Mouse (Mus musculus) kidney, postnatal 0 days (tissue): Measurements from ENCODE around the gene Smurf1. TPM values are rescaled to one million over a fixed set of nuclear protein-coding genes. Genes with fewer than 3 reads are reported as not detected.

Source experiments
- ATAC-seq: fragments of 200-750 bp; cut with Nextera tagmentation; replicated peaks from 2 replicates; pipeline ENCODE4 v1.8.0; 2017; ENCODE audit warnings: low read depth, moderate number of reproducible peaks, moderate TSS enrichment, moderate library complexity; ENCODE audit not compliant: low FRiP score
- DNase-seq: peaks from one replicate; pipeline ENCODE4 v3.0.0-alpha.2; 2016; ENCODE audit warnings: low spot score
- H3K27ac ChIP-seq: fragments of 300-500 bp; sonication (generic); 2 replicates; pipeline ENCODE4 v1.5.1; 2014; ENCODE audit warnings: mild to moderate bottlenecking
- H3K27me3 ChIP-seq: fragments of 300-500 bp; sonication (generic); 2 replicates; pipeline ENCODE4 v1.6.1; 2014; ENCODE audit warnings: low read length, mixed read lengths; ENCODE audit not compliant: insufficient read depth
- H3K36me3 ChIP-seq: fragments of 300-500 bp; sonication (generic); 2 replicates; pipeline ENCODE4 v1.6.1; 2014; ENCODE audit warnings: low read length, mixed read lengths; ENCODE audit not compliant: insufficient read depth
- H3K4me1 ChIP-seq: fragments of 300-500 bp; sonication (generic); replicated peaks from 2 replicates; pipeline ENCODE4 v1.6.1; 2014; ENCODE audit warnings: antibody characterized with exemption, low read length, mixed read lengths; ENCODE audit not compliant: insufficient read depth
- H3K4me2 ChIP-seq: fragments of 300-500 bp; sonication (generic); 2 replicates; pipeline ENCODE4 v1.6.1; 2014; ENCODE audit warnings: mild to moderate bottlenecking, low read length, moderate library complexity, mixed read lengths
- H3K4me3 ChIP-seq: fragments of 300-500 bp; sonication (generic); replicated peaks from 2 replicates; pipeline ENCODE4 v1.5.1; 2014; ENCODE audit warnings: low read depth, low read length
- H3K9ac ChIP-seq: fragments of 300-500 bp; sonication (generic); 2 replicates; pipeline ENCODE4 v1.6.1; 2014; ENCODE audit warnings: low read depth, low read length
- H3K9me3 ChIP-seq: fragments of 300-500 bp; sonication (generic); replicated peaks from 2 replicates; pipeline ENCODE4 v1.6.1; 2016; ENCODE audit warnings: low read length, inconsistent platforms, mixed read lengths
- CTCF ChIP-seq: IDR thresholded peaks from 2 replicates; pipeline ENCODE4 v1.5.1; 2016; ENCODE audit warnings: antibody characterized with exemption, low read depth, mild to moderate bottlenecking, moderate library complexity
- WGBS: fragments of 180-500 bp; shearing (Covaris S2); extraction: QIAGEN DNeasy Blood & Tissue Kit; methylation state at CpG from one replicate; pipeline ENCODE4 v1.1.7; 2014; 5-methylcytosine and 5-hydroxymethylcytosine counted together
- polyA plus RNA-seq: library from polyadenylated mRNA; unstranded; fragments of >200 nt; fragmentation: Nextera tagmentation; extraction: Ambion mirVana; gene quantifications from 2 replicates; pipeline ENCODE4 v1.2.1, GENCODE M21; 2015

Gene Smurf1
- polyA plus RNA-seq, 1 experiment from 2014 or later: 13.4 TPM

DNA sequence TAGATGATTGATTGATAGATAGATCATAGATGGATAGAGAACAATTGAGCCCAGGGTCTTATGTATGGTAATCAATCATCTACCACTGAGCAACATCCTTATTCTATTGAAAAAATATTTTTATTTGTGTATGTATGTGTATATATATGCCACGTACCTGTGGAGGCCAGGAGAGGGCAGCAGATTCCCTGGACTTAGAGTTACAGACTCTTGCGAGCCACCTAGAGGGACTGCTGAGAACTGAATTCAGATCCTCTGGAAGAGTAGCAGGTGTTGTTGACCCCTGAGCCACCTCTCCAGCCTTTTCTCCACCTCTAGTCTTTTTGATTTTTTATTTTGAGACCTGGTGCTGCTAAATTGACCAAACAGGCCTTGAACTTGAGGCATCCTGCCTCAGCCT lies 32.8 kb upstream of the Smurf1 start:
- peak; percentile 67 for TF ChIP-seq CTCF
- ATAC-seq (no peak), DNase-seq (peak; percentile 47)
- Histone ChIP-seq H3K9ac (no peak overlapping the region), H3K4me3 (no peak overlapping the region), H3K27ac (no peak overlapping the region), H3K4me2 (no peak overlapping the region), H3K4me1 (no peaks in the 10 kb centered on the region), H3K9me3 (no peaks in the 10 kb centered on the region), H3K27me3 (no peaks in the 10 kb centered on the region), H3K36me3 (no peaks in the 10 kb centered on the region)
- WGBS: 46% methylated on average over 2 of the region's 2 CpGs

DNA sequence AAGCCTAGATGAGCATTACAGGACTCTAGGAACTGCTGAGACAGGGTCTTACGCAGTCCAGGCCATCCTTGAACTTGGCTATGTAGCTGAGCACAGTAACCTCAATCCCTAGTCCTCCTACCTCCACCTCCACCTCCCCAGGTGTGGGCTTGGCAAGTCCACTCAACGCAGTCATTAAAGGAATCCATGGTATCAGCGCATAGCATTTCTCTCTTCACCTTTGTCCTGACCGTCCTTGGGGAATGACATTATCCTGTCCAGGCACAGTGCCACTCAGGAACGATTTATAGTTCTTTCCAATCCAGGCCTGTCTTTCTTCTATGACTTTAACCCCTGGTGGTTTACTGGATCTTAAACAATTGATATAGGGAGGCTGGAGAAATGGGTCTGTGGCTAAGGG lies 24.8 kb upstream of the Smurf1 start:
- Histone ChIP-seq H3K36me3 (no peaks in the 10 kb centered on the region), H3K9me3 (no peaks in the 10 kb centered on the region), H3K4me1 (no peaks in the 10 kb centered on the region), H3K4me2 (no peak overlapping the region), H3K27ac (no peak overlapping the region), H3K27me3 (no peaks in the 10 kb centered on the region), H3K4me3 (no peak overlapping the region), H3K9ac (no peak overlapping the region)
- no peak for TF ChIP-seq CTCF
- no peak for DNase-seq
- ATAC-seq: no peak
- 78% methylated on average over 5 of the region's 5 CpGs for WGBS

DNA sequence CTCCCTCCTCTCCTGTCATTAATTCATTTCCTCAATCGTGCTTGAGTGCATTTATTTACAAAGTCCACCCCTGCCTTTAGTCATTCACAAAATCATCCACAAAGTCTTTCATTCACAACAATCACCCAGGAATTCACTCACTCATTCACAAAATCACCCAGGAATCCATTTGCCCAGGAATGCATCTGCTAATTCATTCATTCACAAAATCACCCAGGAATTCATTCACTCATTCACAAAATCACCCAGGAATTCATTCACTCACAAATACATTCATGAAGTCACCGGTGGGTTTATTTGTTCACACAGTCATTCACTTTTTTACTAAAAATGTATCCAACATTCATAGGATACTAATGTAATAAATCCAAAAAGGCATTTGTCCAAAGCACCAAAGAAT lies 24.4 kb upstream of the Smurf1 start:
- Histone ChIP-seq H3K27ac (no peak overlapping the region), H3K36me3 (no peaks in the 10 kb centered on the region), H3K4me1 (no peaks in the 10 kb centered on the region), H3K9me3 (no peaks in the 10 kb centered on the region), H3K4me2 (no peak overlapping the region), H3K4me3 (no peak overlapping the region), H3K27me3 (no peaks in the 10 kb centered on the region), H3K9ac (no peak overlapping the region)
- no peak for ATAC-seq
- DNase-seq: no peak
- no peak for TF ChIP-seq CTCF
- 59% methylated on average over 2 of the region's 2 CpGs for WGBS

DNA sequence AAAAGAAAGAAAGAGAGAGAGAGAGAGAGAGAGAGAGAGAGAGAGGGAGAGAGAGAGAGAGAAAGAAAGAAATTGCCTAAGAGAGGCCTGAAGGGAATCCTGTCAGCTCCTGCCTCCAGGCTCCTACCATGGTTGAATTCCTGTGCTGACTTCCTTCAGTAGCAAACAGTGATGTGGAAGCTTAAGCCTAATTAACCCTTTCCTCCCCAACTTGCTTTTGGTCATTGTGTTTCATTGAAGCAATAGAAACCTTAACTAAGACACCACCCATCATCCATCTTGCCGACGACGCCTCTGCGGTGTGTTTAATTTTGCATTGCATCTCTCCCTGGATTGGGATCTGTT lies 23.4 kb upstream of the Smurf1 start:
- no peaks in the 10 kb centered on the region for H3K4me1 ChIP-seq
- ATAC-seq: no peak
- H3K36me3 ChIP-seq: no peaks in the 10 kb centered on the region
- no peak overlapping the region for H3K4me2 ChIP-seq
- H3K4me3 ChIP-seq: no peak overlapping the region
- no peak overlapping the region for H3K27ac ChIP-seq
- no peak for DNase-seq
- H3K27me3 ChIP-seq: no peaks in the 10 kb centered on the region
- 88% methylated on average over 4 of the region's 4 CpGs for WGBS
- H3K9me3 ChIP-seq: no peaks in the 10 kb centered on the region
- no peak overlapping the region for H3K9ac ChIP-seq
- no peak for TF ChIP-seq CTCF

DNA sequence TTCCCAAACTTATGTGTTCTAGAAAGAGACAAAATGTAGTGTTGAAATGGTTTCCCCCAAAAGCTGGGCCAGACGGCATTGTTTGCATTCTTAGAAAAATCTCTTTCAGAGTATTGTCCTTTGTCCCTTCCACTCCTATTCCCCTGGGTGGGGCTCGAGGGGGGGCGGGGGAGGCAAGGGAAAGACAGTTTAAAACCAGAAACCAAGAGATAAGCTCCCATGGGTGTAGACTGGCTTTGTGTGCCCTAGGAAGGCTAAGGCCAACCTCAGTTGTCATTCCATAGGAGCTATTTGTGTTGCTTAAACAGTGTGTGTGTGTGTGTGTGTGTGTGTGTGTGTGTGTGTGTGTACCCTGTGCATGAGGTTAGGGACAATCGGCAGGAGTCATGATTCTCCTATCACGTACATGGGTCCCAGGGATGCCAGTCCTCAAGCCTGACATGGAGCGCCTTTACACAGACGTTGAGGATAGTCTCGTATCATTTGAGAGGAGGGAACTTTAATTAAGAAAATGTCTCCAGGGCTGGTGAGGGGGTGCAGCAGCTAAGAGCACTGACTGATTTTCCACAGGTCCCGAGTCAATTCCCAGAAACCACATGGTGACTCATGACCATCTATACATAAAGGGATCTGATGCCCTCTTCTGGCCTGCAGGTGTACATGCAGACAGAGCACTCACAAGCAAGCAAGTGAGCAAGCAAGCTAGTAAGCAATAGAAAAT lies 22.9 kb upstream of the Smurf1 start:
- ATAC-seq: peak; percentile 36; the same call in 1 of the 2 replicates
- WGBS: 45% methylated on average over 9 of the region's 9 CpGs
- TF ChIP-seq CTCF: peak; percentile 91

DNA sequence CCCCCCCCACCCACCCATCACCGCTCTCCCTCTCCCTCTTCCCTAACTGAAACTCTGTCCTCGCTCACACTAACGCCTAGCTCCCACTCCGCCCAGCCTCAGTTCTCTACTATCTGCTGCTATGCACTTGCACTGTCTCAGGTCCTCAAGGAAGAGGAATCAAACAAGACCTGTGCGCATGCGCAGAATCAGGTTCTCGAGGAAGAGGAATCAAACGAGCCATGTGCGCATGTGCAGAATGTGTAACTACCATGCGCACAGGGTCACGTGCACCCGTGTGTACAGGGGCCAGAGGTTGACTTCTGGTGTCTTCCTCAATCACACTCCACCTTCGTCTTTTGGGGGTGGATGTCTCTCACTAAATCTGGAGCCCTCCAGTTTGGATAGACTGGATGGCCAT lies 21.9 kb upstream of the Smurf1 start:
- Histone ChIP-seq H3K36me3 (no peaks in the 10 kb centered on the region), H3K4me2 (no peak overlapping the region), H3K9ac (no peak overlapping the region), H3K4me3 (no peak overlapping the region), H3K9me3 (no peaks in the 10 kb centered on the region), H3K4me1 (no peaks in the 10 kb centered on the region), H3K27ac (no peak overlapping the region), H3K27me3 (no peaks in the 10 kb centered on the region)
- DNase-seq: no peak
- no peak for TF ChIP-seq CTCF
- no peak for ATAC-seq
- WGBS: 86% methylated on average over 13 of the region's 13 CpGs

More for the DNA sequence above, 22.9 kb upstream of the Smurf1 start:
- Histone ChIP-seq H3K36me3 (no peaks in the 10 kb centered on the region), H3K9ac (no peak overlapping the region), H3K27ac (no peak overlapping the region), H3K4me2 (no peak overlapping the region), H3K27me3 (no peaks in the 10 kb centered on the region), H3K4me1 (no peaks in the 10 kb centered on the region), H3K4me3 (no peak overlapping the region), H3K9me3 (no peaks in the 10 kb centered on the region)
- DNase-seq: peak; percentile 88

DNA sequence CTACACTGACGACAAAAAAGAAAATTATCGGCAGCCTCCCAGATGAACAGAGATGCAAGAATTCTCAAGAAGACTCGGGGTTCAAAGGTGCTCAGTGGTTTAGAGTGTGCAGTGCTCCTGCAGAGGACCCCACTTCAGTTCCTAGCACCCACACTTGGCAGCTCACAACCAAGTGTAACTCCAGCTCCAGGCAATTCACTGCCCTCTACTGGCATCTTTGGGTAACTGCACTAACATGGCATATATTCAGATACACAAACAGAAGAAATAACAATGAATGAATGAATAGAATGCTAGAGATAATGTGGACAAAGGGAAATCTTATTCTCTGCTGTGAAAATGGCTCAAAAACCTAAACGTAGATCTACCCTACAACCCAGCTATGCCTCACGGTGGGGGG lies 19.2 kb upstream of the Smurf1 start:
- Histone ChIP-seq H3K4me1 (no peaks in the 10 kb centered on the region), H3K27ac (no peak overlapping the region), H3K9me3 (no peaks in the 10 kb centered on the region), H3K4me3 (no peak overlapping the region), H3K9ac (no peak overlapping the region), H3K27me3 (no peaks in the 10 kb centered on the region), H3K4me2 (no peak overlapping the region), H3K36me3 (no peaks in the 10 kb centered on the region)
- TF ChIP-seq CTCF: peak; percentile 45; the same call in 1 of the 2 replicates
- DNase-seq: no peak
- 97% methylated on average over 5 of the region's 5 CpGs for WGBS
- ATAC-seq: no peak
